Comparison of ENCODE assay signal across 33 mouse cellular contexts in genomic region chr8:65129199-65129788, GRCm38 (mm10). TPM values are rescaled to one million over a fixed set of nuclear protein-coding genes. Genes with fewer than 3 reads are reported as not detected.
DNase-seq lines count a peak whose midpoint lies in the region; ATAC-seq and TF ChIP-seq lines count a peak whose summit lies in the region.
"Had no signal": no experiment of that assay in that cellular context is flagged by ENCODE, and none has a peak within 500 bp of the region (broad histone marks: within the 10 kb centered on the region; RNA-seq: fewer than 3 reads in every experiment).

Gene BC030870 (minus strand): TSS chr8:65129563.

- no peak for TF ChIP-seq CTCF in lung, embryonic 14.5 days (IDR thresholded peaks at IDR 0.05; ENCODE audit: low read depth)
- TF ChIP-seq CTCF in stomach, postnatal 0 days (IDR thresholded peaks at IDR 0.05; ENCODE audit: low read depth), result no peak

- DNase-seq in lung, embryonic 14.5 days, result peak; percentile 8
- no peak for DNase-seq in lung, postnatal 25 days (ENCODE audit: low spot score)
- DNase-seq in lung, postnatal 36 days, result peak; percentile 14
- DNase-seq in stomach, postnatal 0 days (ENCODE audit: low spot score), result peak; percentile 52
- no peak for DNase-seq in kidney, postnatal 36 days
- DNase-seq: adrenal gland, postnatal 14 days; cerebellum, adult 11-12 months; cerebellum, adult 9-11 months; forebrain, postnatal 0 days; gastrocnemius, postnatal 10 days; heart, postnatal 14 days; kidney, adult 9 months; kidney, postnatal 14 days; left cerebral cortex, postnatal 4 days; liver, embryonic 13.5 days; thymus, postnatal 4 days had no signal

- peak; percentile 47; the same call in 1 of the 2 replicates for ATAC-seq in lung, embryonic 14.5 days (ENCODE audit: insufficient read depth)
- ATAC-seq in intestine, embryonic 16.5 days, result peak; percentile 76
- peak; percentile 97 for ATAC-seq in stomach, postnatal 0 days (ENCODE audit: low FRiP score, low TSS enrichment)
- ATAC-seq in CD4-positive, CD25-positive, alpha-beta regulatory T cell, adult 4 months, result no peak
- ATAC-seq in kidney, embryonic 15.5 days (replicated peaks; ENCODE audit: low FRiP score), result no peak
- ATAC-seq: forebrain, postnatal 0 days; inflammation-experienced regulatory T-cells, adult 6 months; midbrain, embryonic 13.5 days had no signal

- no peaks in the 10 kb centered on the region for H3K36me3 ChIP-seq in lung, embryonic 14.5 days (ENCODE audit: insufficient read depth)
- H3K36me3 ChIP-seq in intestine, embryonic 16.5 days (ENCODE audit: control insufficient read depth, insufficient read depth, low read length), result no peaks in the 10 kb centered on the region
- H3K36me3 ChIP-seq in stomach, postnatal 0 days (ENCODE audit: control insufficient read depth, insufficient read depth, low read length), result no peaks in the 10 kb centered on the region
- no peaks in the 10 kb centered on the region for H3K36me3 ChIP-seq in kidney, embryonic 15.5 days
- H3K36me3 ChIP-seq: embryonic facial prominence, embryonic 10.5 days; embryonic facial prominence, embryonic 15.5 days; forebrain, embryonic 12.5 days; heart, embryonic 13.5 days; hindbrain, embryonic 10.5 days; hindbrain, embryonic 15.5 days; liver, embryonic 13.5 days; midbrain, embryonic 13.5 days had no signal

- H3K4me3 ChIP-seq in lung, embryonic 14.5 days (ENCODE audit: low read depth, low read length), result no peak within 1 kb of the TSS
- peak within 1 kb of the TSS; percentile 43 for H3K4me3 ChIP-seq in intestine, embryonic 16.5 days (ENCODE audit: low read length)
- peak within 1 kb of the TSS; percentile 10; the same call in 1 of the 2 replicates for H3K4me3 ChIP-seq in stomach, postnatal 0 days (ENCODE audit: low read depth, low read length)
- no peak within 1 kb of the TSS for H3K4me3 ChIP-seq in kidney, embryonic 15.5 days (replicated peaks)
- H3K4me3 ChIP-seq: embryonic facial prominence, embryonic 10.5 days; embryonic facial prominence, embryonic 15.5 days; forebrain, embryonic 12.5 days; heart, embryonic 13.5 days; hindbrain, embryonic 10.5 days; hindbrain, embryonic 15.5 days; layer of hippocampus, adult 2 months; liver, embryonic 13.5 days; megakaryocyte, embryonic 14.5 days; midbrain, embryonic 13.5 days had no signal

- no peaks in the 10 kb centered on the region for H3K27me3 ChIP-seq in lung, embryonic 14.5 days (ENCODE audit: insufficient read depth, low read length)
- H3K27me3 ChIP-seq in intestine, embryonic 16.5 days (replicated peaks; ENCODE audit: control insufficient read depth, insufficient read depth, low read length), result no peaks in the 10 kb centered on the region
- no peaks in the 10 kb centered on the region for H3K27me3 ChIP-seq in stomach, postnatal 0 days (ENCODE audit: control insufficient read depth, insufficient read depth, low read length)
- no peaks in the 10 kb centered on the region for H3K27me3 ChIP-seq in kidney, embryonic 15.5 days
- H3K27me3 ChIP-seq: embryonic facial prominence, embryonic 15.5 days; forebrain, embryonic 12.5 days; heart, embryonic 13.5 days; hindbrain, embryonic 15.5 days; liver, embryonic 13.5 days; megakaryocyte, embryonic 14.5 days; midbrain, embryonic 13.5 days had no signal

- H3K4me2 ChIP-seq in lung, embryonic 14.5 days, result peak within 1 kb of the TSS; percentile 40
- peak within 1 kb of the TSS; percentile 40 for H3K4me2 ChIP-seq in intestine, embryonic 16.5 days (ENCODE audit: low read depth, low read length)
- H3K4me2 ChIP-seq in stomach, postnatal 0 days (replicated peaks; ENCODE audit: low read depth), result peak within 1 kb of the TSS; percentile 36
- H3K4me2 ChIP-seq in kidney, embryonic 15.5 days, result no peak within 1 kb of the TSS
- H3K4me2 ChIP-seq: embryonic facial prominence, embryonic 15.5 days; forebrain, embryonic 12.5 days; heart, embryonic 13.5 days; hindbrain, embryonic 15.5 days; liver, embryonic 13.5 days; midbrain, embryonic 13.5 days had no signal

- WGBS in lung, embryonic 14.5 days, result 35% methylated on average over 15 of the region's 15 CpGs
- WGBS in intestine, embryonic 16.5 days, result 30% methylated on average over 15 of the region's 15 CpGs
- 25% methylated on average over 15 of the region's 15 CpGs for WGBS in stomach, postnatal 0 days
- 77% methylated on average over 15 of the region's 15 CpGs for WGBS in kidney, embryonic 15.5 days

- no peaks in the 10 kb centered on the region for H3K4me1 ChIP-seq in lung, embryonic 14.5 days (ENCODE audit: insufficient read depth)
- no peaks in the 10 kb centered on the region for H3K4me1 ChIP-seq in intestine, embryonic 16.5 days (ENCODE audit: control insufficient read depth, insufficient read depth, low read length)
- H3K4me1 ChIP-seq in stomach, postnatal 0 days (replicated peaks; ENCODE audit: control insufficient read depth, insufficient read depth), result no peaks in the 10 kb centered on the region
- H3K4me1 ChIP-seq in kidney, embryonic 15.5 days, result no peaks in the 10 kb centered on the region
- H3K4me1 ChIP-seq: embryonic facial prominence, embryonic 10.5 days; embryonic facial prominence, embryonic 15.5 days; forebrain, embryonic 12.5 days; heart, embryonic 13.5 days; hindbrain, embryonic 10.5 days; hindbrain, embryonic 15.5 days; liver, embryonic 13.5 days; megakaryocyte, embryonic 14.5 days; midbrain, embryonic 13.5 days had no signal

- no peak within 1 kb of the TSS for H3K9ac ChIP-seq in lung, embryonic 14.5 days
- peak within 1 kb of the TSS; percentile 52 for H3K9ac ChIP-seq in intestine, embryonic 16.5 days (ENCODE audit: low read depth, low read length)
- H3K9ac ChIP-seq in stomach, postnatal 0 days (ENCODE audit: low read length), result no peak within 1 kb of the TSS
- no peak within 1 kb of the TSS for H3K9ac ChIP-seq in kidney, embryonic 15.5 days
- H3K9ac ChIP-seq: embryonic facial prominence, embryonic 15.5 days; forebrain, embryonic 12.5 days; forebrain, postnatal 0 days; heart, embryonic 13.5 days; hindbrain, embryonic 15.5 days; liver, embryonic 13.5 days; midbrain, embryonic 13.5 days had no signal

- 0 out of 2 replicates have a peak within 1 kb of the TSS, but pooled peaks have one; percentile 30 for H3K27ac ChIP-seq in lung, embryonic 14.5 days (ENCODE audit: low read depth)
- H3K27ac ChIP-seq in intestine, embryonic 16.5 days (ENCODE audit: low read length), result peak within 1 kb of the TSS; percentile 88
- 0 out of 2 replicates have a peak within 1 kb of the TSS, but pooled peaks have one; percentile 36 for H3K27ac ChIP-seq in stomach, postnatal 0 days (replicated peaks)
- no peak within 1 kb of the TSS for H3K27ac ChIP-seq in kidney, embryonic 15.5 days
- H3K27ac ChIP-seq: embryonic facial prominence, embryonic 10.5 days; embryonic facial prominence, embryonic 15.5 days; forebrain, embryonic 12.5 days; heart, embryonic 13.5 days; hindbrain, embryonic 10.5 days; hindbrain, embryonic 15.5 days; layer of hippocampus, adult 2 months; liver, embryonic 13.5 days; midbrain, embryonic 13.5 days had no signal

- no peaks in the 10 kb centered on the region for H3K9me3 ChIP-seq in lung, embryonic 14.5 days (ENCODE audit: low read depth, low read length)
- H3K9me3 ChIP-seq in intestine, embryonic 16.5 days (ENCODE audit: control insufficient read depth, low read length), result no peaks in the 10 kb centered on the region
- no peaks in the 10 kb centered on the region for H3K9me3 ChIP-seq in stomach, postnatal 0 days (ENCODE audit: control insufficient read depth, low read length)
- no peaks in the 10 kb centered on the region for H3K9me3 ChIP-seq in kidney, embryonic 15.5 days (replicated peaks)
- H3K9me3 ChIP-seq: embryonic facial prominence, embryonic 10.5 days; embryonic facial prominence, embryonic 15.5 days; forebrain, embryonic 12.5 days; heart, embryonic 13.5 days; hindbrain, embryonic 10.5 days; hindbrain, embryonic 15.5 days; midbrain, embryonic 13.5 days had no signal

- TF ChIP-seq EP300 in stomach, postnatal 0 days (optimal IDR thresholded peaks at IDR 0.05), result no peak

RNA-seq across cellular contexts. Expression of gene BC030870, which starts in this region (rescaled TPM):
- polyA plus RNA-seq in lung, embryonic 14.5 days (2014; fragmentation: Nextera tagmentation; extraction: Ambion mirVana), result 1.8 and 2.6 TPM in 2 replicates
- polyA plus RNA-seq in intestine, embryonic 16.5 days (2015; fragmentation: Nextera tagmentation; extraction: Ambion mirVana), result 45.3 and 45.8 TPM in 2 replicates
- 15.0 and 17.6 TPM in 2 replicates for polyA plus RNA-seq in stomach, postnatal 0 days (2015; fragmentation: Nextera tagmentation; extraction: Ambion mirVana)
- polyA plus RNA-seq in CD4-positive, CD25-positive, alpha-beta regulatory T cell, adult 4 months (2017; shearing (Covaris generic)), result not detected
- polyA plus RNA-seq in kidney, embryonic 15.5 days (2015; fragmentation: Nextera tagmentation; extraction: Ambion mirVana), result 0.10 and 2.1 TPM in 2 replicates
- polyA plus RNA-seq: embryonic facial prominence, embryonic 10.5 days; forebrain, embryonic 12.5 days; forebrain, postnatal 0 days; gonadal fat pad, adult 2 months; hindbrain, embryonic 10.5 days; inflammation-experienced regulatory T-cells, adult 6 months; midbrain, embryonic 13.5 days; neural tube, embryonic 14.5 days; testis, adult 2 months; thymus, postnatal 0 days had no signal

Comparison
In these comparisons a context has a peak if more than half of its experiments do, and no peak if none do; other contexts are left out.
1. DNase-seq: peak in lung, embryonic 14.5 days (single experiment), lung, postnatal 36 days (single experiment) and stomach, postnatal 0 days (single experiment); none in lung, postnatal 25 days (single experiment) and kidney, postnatal 36 days (0 of 2).
2. ATAC-seq: peak in lung, embryonic 14.5 days (single experiment), intestine, embryonic 16.5 days (single experiment) and stomach, postnatal 0 days (single experiment); none in CD4-positive, CD25-positive, alpha-beta regulatory T cell, adult 4 months (single experiment) and kidney, embryonic 15.5 days (single experiment).
3. H3K4me3 ChIP-seq: peak in intestine, embryonic 16.5 days (single experiment) and stomach, postnatal 0 days (single experiment); none in lung, embryonic 14.5 days (single experiment) and kidney, embryonic 15.5 days (single experiment).